Mouse (Mus musculus) kidney, embryonic 16.5 days (tissue): ENCODE data around the gene Cul3. TPM values are rescaled to one million over a fixed set of nuclear protein-coding genes. Genes with fewer than 3 reads are reported as not detected.

Experiments
- polyA plus RNA-seq: library from polyadenylated mRNA; unstranded; fragments of >200 nt; fragmentation: Nextera tagmentation; extraction: Ambion mirVana; gene quantifications from 2 replicates; pipeline ENCODE4 v1.2.1, GENCODE M21; 2015

The Cul3 gene
- polyA plus RNA-seq, 1 experiment from 2014 or later, result 26.4 TPM

Other genes with a start within 250 kb of the Cul3 start
- 0.67 and 1.7 TPM in 2 replicates for gene Fam124b, start 122.0 kb downstream of the Cul3 start, polyA plus RNA-seq
- gene Gm45261, start 121.0 kb upstream of the Cul3 start, polyA plus RNA-seq, result not detected in 2 replicates